Mouse (Mus musculus) Patski (cell line): Measurements from ENCODE around the gene Pigg. TPM values are rescaled to one million over a fixed set of nuclear protein-coding genes. Genes with fewer than 3 reads are reported as not detected.

Experiments used
- ATAC-seq: fragments of 100-300 bp; one replicate; pipeline ENCODE4 v1.8.0; 2021
- CTCF ChIA-PET: fragments of 350-600 bp; sonication (Branson Sonifier 250); formaldehyde crosslinking; loops from one replicate; lab custom pipeline; 2022; ENCODE audit warnings: inconsistent platforms; lab: Charles Lee
- POLR2A ChIA-PET: fragments of 350-600 bp; sonication (Branson Sonifier 250); formaldehyde crosslinking; loops from one replicate; lab custom pipeline; 2022; ENCODE audit warnings: antibody characterized with exemption, inconsistent platforms; lab: Charles Lee
- DNase-seq: peaks from one replicate; pipeline ENCODE4 v3.0.0-alpha.2; 2011; ENCODE audit warnings: low read depth, low spot score
- H3K27me3 ChIP-seq: fragments of 371-371 bp; one replicate; pipeline ENCODE4 v1.5.1; 2021
- CTCF ChIP-seq: fragments of 100-300 bp; IDR thresholded peaks from one replicate; pipeline ENCODE4 v1.5.1; 2021
- in situ Hi-C: fragments of 300-500 bp; cut with MboI; formaldehyde crosslinking; loops from 3 replicates; pipeline ENCODE4 v1.11.1; 2018; ENCODE audit warnings: low pct_unique_long_range_greater_than_20kb, mixed read lengths
- polyA plus RNA-seq: library from polyadenylated mRNA; unstranded; gene quantifications from one replicate; pipeline ENCODE4 v1.2.3, GENCODE M21; 2021

The Pigg gene
- polyA plus RNA-seq, 1 experiment from 2014 or later: 17.0 TPM

GRCm38 (mm10) chr5:108354056-108354455 lies 41.6 kb downstream of the Pigg start:
- DNase-seq (no peak), ATAC-seq (no peak)
- CTCF ChIA-PET: interaction anchor here (1.5 kb wide), 1 partner anchor 10 kb away, joined by 5 read pairs; no protein-coding TSS in a partner anchor
- no peaks in the 10 kb centered on the region for H3K27me3 ChIP-seq
- TF ChIP-seq CTCF: no peak
- in situ Hi-C loops: no loop called here
- POLR2A ChIA-PET: no interaction called here

- ATAC-seq (no peak), DNase-seq (no peak)
- no peaks in the 10 kb centered on the region for H3K27me3 ChIP-seq
- in situ Hi-C loops: no loop called here
- CTCF ChIA-PET: interaction anchor here (1.9 kb wide), 2 partner anchors 12 to 14 kb away, joined by 5 to 8 read pairs; no protein-coding TSS in a partner anchor
- POLR2A ChIA-PET: no interaction called here
- TF ChIP-seq CTCF: no peak
These were observed 45.5 kb downstream of the Pigg start for GRCm38 (mm10) chr5:108357862-108358261.

- in situ Hi-C loops: no loop called here
- H3K27me3 ChIP-seq: no peaks in the 10 kb centered on the region
- no peak for ATAC-seq
- no peak for DNase-seq
- POLR2A ChIA-PET: no interaction called here
- CTCF ChIA-PET: interaction anchor here (0.8 to 1.9 kb wide), 3 partner anchors 11 to 18 kb away, joined by 4 to 8 read pairs (median 5); no protein-coding TSS in a partner anchor
- TF ChIP-seq CTCF: no peak
These were observed 47.1 kb downstream of the Pigg start for GRCm38 (mm10) chr5:108359491-108359890.

GRCm38 (mm10) chr5:108360211-108360610 lies 47.8 kb downstream of the Pigg start:
- ChIA-PET CTCF (interaction anchor here (1.3 kb wide), 1 partner anchor 16 kb away, joined by 4 read pairs; no protein-coding TSS in a partner anchor), POLR2A (interaction anchor here (0.6 kb wide), 1 partner anchor 119 kb away, joined by 3 read pairs; no protein-coding TSS in a partner anchor)
- no peak for ATAC-seq
- DNase-seq: no peak
- H3K27me3 ChIP-seq: no peaks in the 10 kb centered on the region
- in situ Hi-C loops: no loop called here
- TF ChIP-seq CTCF: no peak

- in situ Hi-C loops: no loop called here
- POLR2A ChIA-PET: no interaction called here
These were observed 49.9 kb downstream of the Pigg start for GRCm38 (mm10) chr5:108362330-108362729.

GRCm38 (mm10) chr5:108366328-108366983 lies 54.0 kb downstream of the Pigg start:
- POLR2A ChIA-PET: no interaction called here
- ATAC-seq (no peak), DNase-seq (no peak)
- TF ChIP-seq CTCF: no peak
- in situ Hi-C loops: no loop called here
- CTCF ChIA-PET: no interaction called here
- H3K27me3 ChIP-seq: peaks cover 7% of the 10 kb centered on the region

More at GRCm38 (mm10) chr5:108362330-108362729, 49.9 kb downstream of the Pigg start:
- DNase-seq (no peak), ATAC-seq (no peak)
- H3K27me3 ChIP-seq: no peaks in the 10 kb centered on the region
- TF ChIP-seq CTCF: peak; percentile 29
- CTCF ChIA-PET: interaction anchor here (2.5 kb wide), 1 partner anchor 12 kb away, joined by 9 read pairs; no protein-coding TSS in a partner anchor

GRCm38 (mm10) chr5:108366984-108367841 lies 54.8 kb downstream of the Pigg start:
- peak; percentile 67 for ATAC-seq
- ChIA-PET CTCF (no interaction called here), POLR2A (interaction anchor here (1.1 to 1.9 kb wide), 2 partner anchors 11 to 14 kb away, joined by 3 to 6 read pairs; no protein-coding TSS in a partner anchor)
- in situ Hi-C loops: no loop called here
- TF ChIP-seq CTCF: peak; percentile 69
- DNase-seq: no peak
- H3K27me3 ChIP-seq: peaks cover 7% of the 10 kb centered on the region

GRCm38 (mm10) chr5:108367871-108368332 lies 55.5 kb downstream of the Pigg start, which contains the start of gene Gm42517:
Gm42517 (minus strand) TSS chr5:108367922.
- ChIA-PET POLR2A (interaction anchor here (1.1 to 1.9 kb wide), 2 partner anchors 10 to 14 kb away, joined by 3 to 6 read pairs; no protein-coding TSS in a partner anchor), CTCF (no interaction called here)
- in situ Hi-C loops: no loop called here
- H3K27me3 ChIP-seq: peaks cover 7% of the 10 kb centered on the region
- TF ChIP-seq CTCF: no peak
- DNase-seq (no peak), ATAC-seq (peak; percentile 1)

GRCm38 (mm10) chr5:108368446-108368845 lies 56.0 kb downstream of the Pigg start:
- TF ChIP-seq CTCF: no peak
- peaks cover 7% of the 10 kb centered on the region for H3K27me3 ChIP-seq
- DNase-seq (no peak), ATAC-seq (no peak)
- in situ Hi-C loops: no loop called here
- CTCF ChIA-PET: no interaction called here
- POLR2A ChIA-PET: interaction anchor here (1.1 to 1.9 kb wide), 2 partner anchors 9 to 13 kb away, joined by 3 to 6 read pairs; no protein-coding TSS in a partner anchor

GRCm38 (mm10) chr5:108368851-108369621 lies 56.6 kb downstream of the Pigg start:
- in situ Hi-C loops: no loop called here
- ATAC-seq (no peak), DNase-seq (no peak)
- TF ChIP-seq CTCF: no peak
- ChIA-PET POLR2A (interaction anchor here (1.9 kb wide), 1 partner anchor 13 kb away, joined by 6 read pairs; no protein-coding TSS in a partner anchor), CTCF (interaction anchor here (1.1 to 3.1 kb wide), 3 partner anchors 8 to 12 kb away, joined by 3 to 8 read pairs (median 3); no protein-coding TSS in a partner anchor)
- peaks cover 7% of the 10 kb centered on the region for H3K27me3 ChIP-seq
